Mouse (Mus musculus): ENCODE results near the gene Col5a2. TPM values are rescaled to one million over a fixed set of nuclear protein-coding genes. Genes with fewer than 3 reads are reported as not detected.

The Col5a2 gene
- polyA plus RNA-seq, 1 experiment from 2014 or later: 71.6 TPM

DNA sequence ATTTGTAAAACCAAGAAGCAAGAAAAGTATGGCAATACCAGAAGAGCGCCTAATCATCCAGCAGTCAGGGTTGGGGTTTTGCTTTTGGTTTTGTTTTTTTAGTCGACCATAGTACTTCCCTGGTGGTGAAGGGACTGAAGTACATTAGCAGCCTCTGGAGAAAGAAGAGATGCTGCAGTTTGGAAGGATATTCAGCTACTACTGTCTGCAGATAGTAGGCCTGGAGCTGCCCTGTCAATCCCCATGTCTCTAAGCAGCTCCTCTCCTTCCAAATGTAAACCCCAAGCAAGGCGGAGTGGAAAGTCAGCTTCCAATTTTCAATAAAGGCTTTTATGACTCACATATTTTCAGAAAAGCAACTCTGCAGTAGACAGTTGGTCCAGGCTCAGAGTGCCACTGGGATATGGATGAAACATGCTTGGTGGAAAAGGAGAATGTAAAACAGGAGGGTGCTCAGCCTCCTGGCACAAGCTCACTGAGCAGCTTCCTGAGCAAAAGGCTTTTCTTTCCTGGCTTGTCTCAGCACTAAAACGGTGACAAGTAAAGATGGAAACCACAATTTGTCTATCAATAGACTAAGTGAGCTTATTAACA, 10.9 kb downstream of the Col5a2 start:
- H3K27ac ChIP-seq (ENCODE audit: poor library complexity, severe bottlenecking): no peak overlapping the region
- no peak for ATAC-seq (ENCODE audit: insufficient number of reproducible peaks, low FRiP score)
- H3K4me3 ChIP-seq: no peak overlapping the region
- no peaks in the 10 kb centered on the region for H3K9me3 ChIP-seq (replicated peaks)
- H3K27me3 ChIP-seq (replicated peaks): no peaks in the 10 kb centered on the region
- no peaks in the 10 kb centered on the region for H3K4me1 ChIP-seq (replicated peaks)
- no peak overlapping the region for H3K9ac ChIP-seq
- H3K36me3 ChIP-seq: no peaks in the 10 kb centered on the region
- WGBS: 80% methylated on average over 4 of the region's 4 CpGs
- H3K4me2 ChIP-seq: no peak overlapping the region

DNA sequence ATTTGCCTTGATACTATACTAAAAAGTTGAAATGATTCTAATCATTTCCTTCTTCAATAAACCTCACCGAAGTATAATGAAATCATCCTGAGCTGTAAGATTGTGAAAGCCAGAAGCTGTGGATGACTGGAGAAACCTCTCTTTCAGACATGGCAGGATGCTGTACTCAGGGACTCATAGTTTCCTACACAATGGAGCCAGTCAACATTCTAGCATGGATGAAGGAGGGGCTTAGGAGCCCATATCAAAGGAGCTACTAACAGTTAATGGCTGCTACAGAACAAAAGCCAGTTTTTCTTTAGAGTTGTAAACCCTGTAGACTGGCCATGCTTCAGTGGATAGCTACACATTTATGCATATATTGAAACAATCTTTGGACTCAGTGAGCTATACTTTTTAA, 12.6 kb downstream of the Col5a2 start:
- WGBS: 65% methylated on average over 1 of the region's 1 CpGs
- no peaks in the 10 kb centered on the region for H3K27me3 ChIP-seq (replicated peaks)
- no peaks in the 10 kb centered on the region for H3K36me3 ChIP-seq
- no peak overlapping the region for H3K9ac ChIP-seq
- H3K4me1 ChIP-seq (replicated peaks): no peaks in the 10 kb centered on the region
- no peaks in the 10 kb centered on the region for H3K9me3 ChIP-seq (replicated peaks)
- no peak overlapping the region for H3K4me2 ChIP-seq
- no peak for ATAC-seq (ENCODE audit: insufficient number of reproducible peaks, low FRiP score)
- no peak overlapping the region for H3K27ac ChIP-seq (ENCODE audit: poor library complexity, severe bottlenecking)
- H3K4me3 ChIP-seq: no peak overlapping the region

DNA sequence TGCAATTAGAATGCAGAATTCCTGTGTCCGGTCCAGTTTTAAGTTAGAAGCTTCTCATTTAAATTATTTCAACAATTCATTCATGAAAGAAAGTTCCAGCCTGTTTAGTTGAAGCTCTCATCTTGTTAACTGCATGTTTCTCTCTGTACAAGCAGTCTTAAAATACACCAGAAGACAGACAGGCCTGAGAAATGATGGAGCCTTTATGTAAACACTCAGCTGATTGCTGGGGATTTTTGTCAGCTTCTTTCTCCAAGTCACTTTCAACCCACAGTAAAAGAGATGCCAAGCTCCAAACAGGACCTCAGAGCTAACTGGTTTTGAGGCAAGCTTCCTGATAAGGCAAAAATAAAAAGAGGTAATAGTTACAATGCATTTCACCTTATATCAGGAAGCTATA, 14.8 kb downstream of the Col5a2 start:
- H3K9me3 ChIP-seq (replicated peaks): no peaks in the 10 kb centered on the region
- H3K27ac ChIP-seq (ENCODE audit: poor library complexity, severe bottlenecking): no peak overlapping the region
- no peak overlapping the region for H3K4me2 ChIP-seq
- no peak overlapping the region for H3K9ac ChIP-seq
- no peak for ATAC-seq (ENCODE audit: insufficient number of reproducible peaks, low FRiP score)
- WGBS: 91% methylated on average over 1 of the region's 1 CpGs
- no peaks in the 10 kb centered on the region for H3K27me3 ChIP-seq (replicated peaks)
- no peaks in the 10 kb centered on the region for H3K36me3 ChIP-seq
- H3K4me1 ChIP-seq (replicated peaks): no peaks in the 10 kb centered on the region
- H3K4me3 ChIP-seq: no peak overlapping the region

DNA sequence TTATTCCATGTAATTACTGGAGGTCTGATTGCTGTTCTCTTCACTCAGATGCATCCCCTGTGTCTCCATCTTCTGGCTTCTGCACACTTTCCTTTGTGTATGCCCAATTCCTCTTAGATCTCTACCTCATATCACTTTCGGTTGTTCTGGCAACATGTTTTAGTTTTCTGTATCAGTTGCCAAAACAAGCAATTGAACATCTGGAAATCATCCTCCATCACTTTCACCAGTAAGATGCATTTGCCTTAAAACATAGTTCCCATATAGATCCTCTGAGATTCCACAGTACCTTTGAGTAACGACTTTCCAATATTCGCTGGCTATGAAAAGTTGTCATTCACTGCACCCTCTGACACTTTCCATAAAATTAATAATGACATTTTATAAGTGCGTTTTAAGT, 20.1 kb downstream of the Col5a2 start:
- Histone ChIP-seq H3K27ac (ENCODE audit: poor library complexity, severe bottlenecking) (no peak overlapping the region), H3K27me3 (replicated peaks) (no peaks in the 10 kb centered on the region), H3K4me2 (no peak overlapping the region), H3K9ac (no peak overlapping the region), H3K36me3 (no peaks in the 10 kb centered on the region), H3K4me3 (no peak overlapping the region), H3K4me1 (replicated peaks) (no peaks in the 10 kb centered on the region), H3K9me3 (replicated peaks) (no peaks in the 10 kb centered on the region)
- ATAC-seq (ENCODE audit: insufficient number of reproducible peaks, low FRiP score): no peak
- WGBS: 76% methylated on average over 4 of the region's 4 CpGs

DNA sequence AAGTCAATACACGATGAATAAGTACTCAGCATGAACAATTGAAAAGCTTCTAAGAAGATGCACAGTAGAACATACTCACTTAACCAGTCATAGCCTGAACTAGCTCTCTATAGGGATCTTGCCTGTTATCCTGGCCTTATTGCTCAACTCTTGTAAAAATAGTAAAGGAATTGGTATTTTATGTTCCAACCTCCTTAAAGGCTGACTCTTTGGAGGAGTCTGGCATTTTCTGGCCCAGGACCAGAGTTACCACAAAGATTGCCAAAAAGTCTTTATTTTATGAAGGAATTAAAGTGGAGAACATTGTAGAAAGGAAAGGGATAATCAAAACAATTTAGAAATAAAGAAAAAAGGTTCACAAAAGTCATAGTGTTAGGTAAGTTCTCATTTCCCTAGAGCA, 21.2 kb downstream of the Col5a2 start:
- ATAC-seq (ENCODE audit: insufficient number of reproducible peaks, low FRiP score): no peak
- Histone ChIP-seq H3K36me3 (no peaks in the 10 kb centered on the region), H3K9me3 (replicated peaks) (no peaks in the 10 kb centered on the region)

DNA sequence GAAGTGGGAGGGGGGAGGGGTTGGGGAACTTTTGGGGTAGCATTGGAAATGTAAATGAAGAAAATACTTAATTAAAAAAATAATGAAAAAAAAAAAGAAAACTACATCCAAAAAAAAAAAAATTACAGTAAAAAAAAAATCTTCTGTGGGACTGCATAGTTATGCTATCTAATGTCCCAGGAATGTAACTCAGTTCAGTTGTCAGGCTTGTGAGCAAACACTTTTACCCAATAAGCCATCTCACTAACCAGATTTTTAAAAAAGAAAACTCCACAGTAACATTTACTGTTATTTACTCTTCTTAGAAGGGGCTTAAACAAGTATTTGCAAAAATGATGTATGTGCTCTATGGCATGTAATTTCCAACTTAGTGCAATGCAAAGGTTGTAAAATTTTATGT, 24.0 kb downstream of the Col5a2 start:
- no peaks in the 10 kb centered on the region for H3K4me1 ChIP-seq (replicated peaks)
- H3K36me3 ChIP-seq: no peaks in the 10 kb centered on the region
- H3K9me3 ChIP-seq (replicated peaks): no peaks in the 10 kb centered on the region
- no peak overlapping the region for H3K4me2 ChIP-seq
- H3K27me3 ChIP-seq (replicated peaks): no peaks in the 10 kb centered on the region
- H3K4me3 ChIP-seq: no peak overlapping the region
- H3K9ac ChIP-seq: no peak overlapping the region
- H3K27ac ChIP-seq (ENCODE audit: poor library complexity, severe bottlenecking): no peak overlapping the region
- no peak for ATAC-seq (ENCODE audit: insufficient number of reproducible peaks, low FRiP score)

More for the DNA sequence above, 21.2 kb downstream of the Col5a2 start:
- H3K9ac ChIP-seq: no peak overlapping the region
- no peak overlapping the region for H3K27ac ChIP-seq (ENCODE audit: poor library complexity, severe bottlenecking)
- H3K27me3 ChIP-seq (replicated peaks): no peaks in the 10 kb centered on the region
- H3K4me3 ChIP-seq: no peak overlapping the region
- whole genome bisulfite sequencing: 89% methylated on average over 1 of the region's 1 CpGs
- no peaks in the 10 kb centered on the region for H3K4me1 ChIP-seq (replicated peaks)
- no peak overlapping the region for H3K4me2 ChIP-seq

DNA sequence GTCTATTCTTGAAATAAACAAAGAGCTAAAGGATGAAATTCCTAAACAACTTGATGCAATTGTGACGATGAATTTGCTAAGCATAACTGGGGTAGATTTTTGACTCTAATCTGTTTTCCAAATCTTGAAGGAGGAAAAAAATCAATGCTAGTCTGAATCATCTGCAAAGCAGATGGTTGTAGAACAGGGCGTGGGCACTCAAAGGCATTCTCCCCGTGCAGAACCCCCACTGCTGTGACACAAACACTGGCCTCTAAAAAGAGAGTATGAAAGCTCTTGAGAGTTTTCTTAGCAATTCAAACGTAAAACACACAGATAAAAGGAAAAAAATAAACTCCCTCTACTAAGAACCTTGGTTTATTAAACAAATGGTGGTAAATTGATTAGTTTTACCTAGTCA, 30.3 kb downstream of the Col5a2 start:
- Histone ChIP-seq H3K4me2 (no peak overlapping the region), H3K36me3 (no peaks in the 10 kb centered on the region), H3K27me3 (replicated peaks) (no peaks in the 10 kb centered on the region), H3K4me1 (replicated peaks) (no peaks in the 10 kb centered on the region), H3K4me3 (no peak overlapping the region), H3K9ac (no peak overlapping the region), H3K9me3 (replicated peaks) (no peaks in the 10 kb centered on the region), H3K27ac (ENCODE audit: poor library complexity, severe bottlenecking) (no peak overlapping the region)
- WGBS: 57% methylated on average over 4 of the region's 4 CpGs
- no peak for ATAC-seq (ENCODE audit: insufficient number of reproducible peaks, low FRiP score)

DNA sequence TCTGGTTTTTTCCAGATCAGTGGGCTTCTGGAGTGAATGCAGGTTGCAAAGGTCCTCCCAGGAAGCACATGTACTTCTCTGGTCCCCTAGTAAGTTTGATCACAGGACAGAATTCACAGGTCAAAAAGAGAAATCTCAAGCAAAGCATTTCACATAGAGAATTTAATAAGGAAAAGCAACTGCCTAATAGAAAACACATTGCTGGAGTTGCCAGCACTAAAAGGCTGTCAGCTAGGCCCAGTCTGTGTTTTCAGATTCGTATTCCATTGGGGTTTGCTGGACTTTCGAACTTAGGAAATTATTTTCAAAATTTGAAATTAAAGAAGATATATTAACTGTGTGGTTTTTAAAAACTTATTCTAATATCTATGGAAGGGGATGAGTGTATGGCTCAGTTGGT, 42.3 kb downstream of the Col5a2 start:
- H3K27ac ChIP-seq (ENCODE audit: poor library complexity, severe bottlenecking): no peak overlapping the region
- no peaks in the 10 kb centered on the region for H3K36me3 ChIP-seq
- no peak overlapping the region for H3K4me3 ChIP-seq
- no peaks in the 10 kb centered on the region for H3K4me1 ChIP-seq (replicated peaks)
- WGBS: 82% methylated on average over 2 of the region's 2 CpGs
- H3K9ac ChIP-seq: no peak overlapping the region
- H3K9me3 ChIP-seq (replicated peaks): 0 out of 2 replicates have a peak, but pooled peaks cover 3% of the 10 kb centered on the region
- H3K27me3 ChIP-seq (replicated peaks): no peaks in the 10 kb centered on the region
- no peak overlapping the region for H3K4me2 ChIP-seq
- ATAC-seq (ENCODE audit: insufficient number of reproducible peaks, low FRiP score): no peak

DNA sequence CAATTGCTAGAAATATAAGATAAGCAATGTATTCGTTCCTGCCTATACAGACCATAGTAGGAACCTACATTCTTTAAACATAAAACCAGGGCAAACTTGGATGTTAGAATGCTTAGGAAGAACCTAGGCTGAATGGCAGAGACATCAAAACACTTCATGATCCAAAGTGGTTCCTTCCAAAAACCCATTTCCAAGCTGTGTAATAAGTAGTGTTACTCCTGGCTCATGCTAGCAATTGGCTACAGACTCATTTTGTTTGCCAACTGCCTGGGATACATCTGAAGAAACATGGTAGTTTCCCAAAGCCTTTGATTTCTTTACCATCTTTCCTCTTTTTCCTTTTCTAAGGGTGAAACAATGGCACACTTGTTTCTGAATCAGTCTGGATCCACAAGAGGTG, 47.3 kb downstream of the Col5a2 start:
- WGBS: 76% methylated on average over 1 of the region's 1 CpGs
- Histone ChIP-seq H3K27ac (ENCODE audit: poor library complexity, severe bottlenecking) (no peak overlapping the region), H3K4me1 (replicated peaks) (no peaks in the 10 kb centered on the region), H3K9ac (no peak overlapping the region), H3K36me3 (0 out of 2 replicates have a peak, but pooled peaks cover 3% of the 10 kb centered on the region), H3K4me3 (no peak overlapping the region), H3K27me3 (replicated peaks) (no peaks in the 10 kb centered on the region), H3K4me2 (no peak overlapping the region), H3K9me3 (replicated peaks) (0 out of 2 replicates have a peak, but pooled peaks cover 3% of the 10 kb centered on the region)
- ATAC-seq (ENCODE audit: insufficient number of reproducible peaks, low FRiP score): no peak

DNA sequence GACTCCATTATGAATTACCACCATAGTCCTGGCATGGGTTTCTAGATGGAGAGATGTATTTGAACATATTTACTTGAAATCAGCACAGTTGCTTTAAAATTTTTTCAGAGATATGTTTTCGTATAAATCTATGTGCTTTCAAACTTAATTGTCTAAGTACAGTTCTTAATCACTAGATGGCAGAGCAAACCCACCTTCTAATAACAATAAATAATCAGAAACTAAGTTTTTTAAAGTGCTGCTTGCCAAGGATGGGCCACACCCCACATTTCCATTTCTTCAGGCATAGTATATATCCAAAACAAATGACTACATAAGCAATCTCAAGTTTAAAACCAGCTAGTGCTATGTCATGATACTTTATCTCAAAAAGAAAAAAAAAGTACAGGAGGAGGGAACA, 54.2 kb downstream of the Col5a2 start:
- no peak for ATAC-seq (ENCODE audit: insufficient number of reproducible peaks, low FRiP score)
- Histone ChIP-seq H3K4me3 (no peak overlapping the region), H3K4me1 (replicated peaks) (0 out of 2 replicates have a peak, but pooled peaks cover 2% of the 10 kb centered on the region), H3K9ac (no peak overlapping the region), H3K27ac (ENCODE audit: poor library complexity, severe bottlenecking) (no peak overlapping the region), H3K27me3 (replicated peaks) (no peaks in the 10 kb centered on the region), H3K36me3 (0 out of 2 replicates have a peak, but pooled peaks cover 3% of the 10 kb centered on the region), H3K9me3 (replicated peaks) (no peaks in the 10 kb centered on the region), H3K4me2 (no peak overlapping the region)
- 85% methylated on average over 1 of the region's 1 CpGs for WGBS

DNA sequence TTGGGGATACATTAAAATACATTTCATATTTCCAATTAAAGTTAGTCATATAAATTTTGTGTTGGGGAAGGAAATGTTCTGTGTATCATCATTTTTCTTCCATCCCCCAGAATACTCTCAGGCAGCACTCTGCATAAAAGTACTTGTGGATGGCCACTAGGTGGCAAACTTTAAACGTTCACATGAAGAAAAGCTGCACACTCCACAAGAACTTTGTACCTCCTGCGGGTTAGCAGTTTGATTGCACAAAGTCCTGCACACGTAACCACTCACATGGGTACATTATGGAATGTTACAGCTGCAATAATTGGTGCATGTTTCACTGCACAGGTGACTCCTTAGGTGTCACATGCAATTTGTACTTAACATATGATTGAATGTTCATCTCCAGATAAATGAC, 71.2 kb downstream of the Col5a2 start:
- Histone ChIP-seq H3K9me3 (replicated peaks) (no peaks in the 10 kb centered on the region), H3K4me3 (no peak overlapping the region), H3K9ac (no peak overlapping the region), H3K4me2 (no peak overlapping the region), H3K4me1 (replicated peaks) (no peaks in the 10 kb centered on the region), H3K36me3 (peaks cover 21% of the 10 kb centered on the region), H3K27me3 (replicated peaks) (no peaks in the 10 kb centered on the region), H3K27ac (ENCODE audit: poor library complexity, severe bottlenecking) (no peak overlapping the region)
- no peak for ATAC-seq (ENCODE audit: insufficient number of reproducible peaks, low FRiP score)
- 27% methylated on average over 3 of the region's 3 CpGs for WGBS

DNA sequence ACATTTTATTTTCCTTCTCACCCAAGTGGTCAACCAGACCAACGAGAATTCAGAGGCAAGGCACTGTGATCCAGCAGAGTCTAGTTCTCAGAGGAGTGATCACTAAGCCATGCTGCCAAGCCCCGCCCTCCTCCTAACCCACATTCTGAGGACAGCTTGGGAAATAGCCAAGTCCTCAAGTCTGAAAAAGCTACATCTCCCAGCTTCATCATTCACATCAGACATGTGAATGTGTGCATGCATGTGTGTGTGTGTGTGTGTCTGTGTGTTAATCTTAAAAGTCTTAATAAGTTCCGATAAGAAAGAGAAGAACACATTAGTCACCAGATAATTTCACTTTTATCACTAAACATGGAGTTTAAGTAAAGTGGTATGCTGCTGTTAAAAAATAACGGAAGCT, 72.6 kb downstream of the Col5a2 start:
- Histone ChIP-seq H3K9ac (no peak overlapping the region), H3K36me3 (peaks cover 26% of the 10 kb centered on the region), H3K4me1 (replicated peaks) (no peaks in the 10 kb centered on the region), H3K4me3 (no peak overlapping the region), H3K27ac (ENCODE audit: poor library complexity, severe bottlenecking) (no peak overlapping the region), H3K27me3 (replicated peaks) (no peaks in the 10 kb centered on the region), H3K9me3 (replicated peaks) (no peaks in the 10 kb centered on the region), H3K4me2 (no peak overlapping the region)
- WGBS: 69% methylated on average over 4 of the region's 4 CpGs
- ATAC-seq (ENCODE audit: insufficient number of reproducible peaks, low FRiP score): no peak

Data from heart, embryonic 12.5 days (tissue).